Mouse (Mus musculus): ENCODE measurements around the gene Olfr31. TPM values are rescaled to one million over a fixed set of nuclear protein-coding genes. Genes with fewer than 3 reads are reported as not detected.

The Olfr31 gene
- polyA plus RNA-seq, 1 experiment from 2014 or later, result not detected

- 95% methylated on average over 14 of the region's 14 CpGs for WGBS
- no peak for ATAC-seq
Observed at GRCm38 (mm10) chr14:14347836-14348621, 25.4 kb downstream of the Olfr31 start.

DNA sequence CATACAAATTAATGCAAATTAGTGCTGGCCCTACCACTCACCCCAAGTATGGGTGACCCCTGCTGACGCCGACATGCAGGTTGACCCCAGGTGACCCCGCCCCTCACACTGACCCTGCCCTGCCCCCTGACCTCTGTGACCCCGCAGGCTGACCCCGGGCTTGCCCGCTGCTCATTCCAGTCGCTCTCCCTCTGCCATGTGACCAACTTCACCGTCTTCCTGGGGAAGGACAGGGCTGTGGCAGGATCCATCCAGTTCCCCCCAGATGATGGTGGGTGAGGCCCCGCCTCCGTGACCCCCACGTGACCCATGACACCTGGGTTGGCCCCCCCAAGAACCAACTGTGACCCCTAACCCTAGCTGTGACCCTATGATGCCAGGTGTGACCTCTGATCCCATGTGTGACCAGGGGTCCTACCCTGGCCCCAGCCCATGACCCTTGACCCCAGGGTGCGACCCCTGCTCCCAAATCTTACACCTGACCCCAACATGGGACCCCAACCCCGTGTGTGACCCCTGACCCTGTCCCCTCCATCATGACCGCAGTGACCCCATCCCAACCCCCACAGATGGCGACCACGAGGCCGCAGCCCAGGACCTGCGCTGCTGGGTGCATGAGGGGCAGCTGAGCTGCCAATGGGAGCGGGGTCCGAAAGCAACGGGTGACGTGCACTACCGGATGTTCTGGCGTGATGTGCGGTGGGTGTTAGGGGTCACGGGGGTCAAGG is 26.2 kb downstream of the Olfr31 start:
- Histone ChIP-seq H3K9ac (ENCODE audit: low read depth, low read length) (no peak overlapping the region), H3K9me3 (ENCODE audit: control insufficient read depth, low read length) (peaks cover 50% of the 10 kb centered on the region), H3K27me3 (replicated peaks; ENCODE audit: control insufficient read depth, insufficient read depth, low read length) (no peaks in the 10 kb centered on the region), H3K36me3 (ENCODE audit: control insufficient read depth, insufficient read depth, low read length) (peaks cover 17% of the 10 kb centered on the region; the same call in 1 of the 2 replicates), H3K27ac (ENCODE audit: low read length) (no peak overlapping the region), H3K4me1 (ENCODE audit: control insufficient read depth, insufficient read depth, low read length) (no peaks in the 10 kb centered on the region), H3K4me3 (ENCODE audit: low read length) (no peak overlapping the region), H3K4me2 (ENCODE audit: low read depth, low read length) (no peak overlapping the region)
- no peak for ATAC-seq
- 96% methylated on average over 26 of the region's 26 CpGs for WGBS

More at GRCm38 (mm10) chr14:14347836-14348621, 25.4 kb downstream of the Olfr31 start:
- peaks cover 50% of the 10 kb centered on the region for H3K9me3 ChIP-seq (ENCODE audit: control insufficient read depth, low read length)
- no peaks in the 10 kb centered on the region for H3K27me3 ChIP-seq (replicated peaks; ENCODE audit: control insufficient read depth, insufficient read depth, low read length)
- H3K27ac ChIP-seq (ENCODE audit: low read length), result no peak overlapping the region
- H3K9ac ChIP-seq (ENCODE audit: low read depth, low read length), result no peak overlapping the region
- no peak overlapping the region for H3K4me2 ChIP-seq (ENCODE audit: low read depth, low read length)
- no peak overlapping the region for H3K4me3 ChIP-seq (ENCODE audit: low read length)
- peaks cover 17% of the 10 kb centered on the region; the same call in 1 of the 2 replicates for H3K36me3 ChIP-seq (ENCODE audit: control insufficient read depth, insufficient read depth, low read length)
- no peaks in the 10 kb centered on the region for H3K4me1 ChIP-seq (ENCODE audit: control insufficient read depth, insufficient read depth, low read length)

DNA sequence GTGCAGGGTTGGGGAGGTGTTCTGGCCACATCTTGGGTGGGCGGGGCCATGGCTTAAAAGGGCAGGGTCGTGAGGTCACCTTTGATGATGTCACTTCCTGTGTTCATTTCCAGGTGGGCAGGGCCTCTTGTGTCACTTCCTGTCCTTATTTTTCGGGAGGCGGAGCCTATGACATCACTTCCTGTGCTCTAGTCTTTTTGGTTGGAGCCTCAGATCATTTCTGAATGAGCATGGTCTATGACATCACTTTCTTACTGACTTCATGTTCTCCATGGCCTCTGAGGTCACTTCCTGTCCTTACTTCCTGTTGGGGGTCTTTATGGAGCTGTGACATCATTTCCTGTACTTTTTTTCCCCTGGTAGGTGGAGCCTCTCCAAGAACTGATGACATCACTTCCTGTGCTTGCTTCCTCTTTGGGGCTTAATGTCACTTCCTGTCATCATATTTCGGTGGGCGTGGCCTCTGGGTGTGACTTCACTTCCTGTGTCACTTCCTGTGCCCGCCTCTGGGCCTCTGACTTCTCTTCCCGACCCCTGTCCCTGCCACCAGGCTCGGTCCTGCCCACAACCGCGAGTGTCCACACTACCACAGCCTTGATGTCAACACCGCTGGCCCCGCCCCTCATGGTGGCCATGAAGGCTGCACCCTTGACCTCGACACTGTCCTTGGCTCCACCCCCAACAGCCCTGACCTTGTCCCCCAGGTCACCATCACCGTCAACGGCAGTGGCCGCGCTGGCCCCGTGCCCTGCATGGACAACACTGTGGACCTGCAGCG is 27.0 kb downstream of the Olfr31 start:
- Histone ChIP-seq H3K27me3 (replicated peaks; ENCODE audit: control insufficient read depth, insufficient read depth, low read length) (no peaks in the 10 kb centered on the region), H3K9ac (ENCODE audit: low read depth, low read length) (no peak overlapping the region), H3K4me3 (ENCODE audit: low read length) (no peak overlapping the region), H3K4me1 (ENCODE audit: control insufficient read depth, insufficient read depth, low read length) (no peaks in the 10 kb centered on the region), H3K27ac (ENCODE audit: low read length) (no peak overlapping the region), H3K36me3 (ENCODE audit: control insufficient read depth, insufficient read depth, low read length) (peaks cover 17% of the 10 kb centered on the region; the same call in 1 of the 2 replicates), H3K4me2 (ENCODE audit: low read depth, low read length) (no peak overlapping the region), H3K9me3 (ENCODE audit: control insufficient read depth, low read length) (peaks cover 51% of the 10 kb centered on the region)
- ATAC-seq, result no peak
- 97% methylated on average over 20 of the region's 20 CpGs for WGBS

GRCm38 (mm10) chr14:14350263-14351147 is 27.9 kb downstream of the Olfr31 start:
- no peak overlapping the region for H3K4me2 ChIP-seq (ENCODE audit: low read depth, low read length)
- no peak overlapping the region for H3K27ac ChIP-seq (ENCODE audit: low read length)
- peaks cover 59% of the 10 kb centered on the region for H3K9me3 ChIP-seq (ENCODE audit: control insufficient read depth, low read length)
- no peak overlapping the region for H3K9ac ChIP-seq (ENCODE audit: low read depth, low read length)
- H3K4me3 ChIP-seq (ENCODE audit: low read length), result no peak overlapping the region
- H3K4me1 ChIP-seq (ENCODE audit: control insufficient read depth, insufficient read depth, low read length), result no peaks in the 10 kb centered on the region
- ATAC-seq, result no peak
- WGBS, result 95% methylated on average over 29 of the region's 29 CpGs
- H3K27me3 ChIP-seq (replicated peaks; ENCODE audit: control insufficient read depth, insufficient read depth, low read length), result no peaks in the 10 kb centered on the region
- peaks cover 17% of the 10 kb centered on the region; the same call in 1 of the 2 replicates for H3K36me3 ChIP-seq (ENCODE audit: control insufficient read depth, insufficient read depth, low read length)

DNA sequence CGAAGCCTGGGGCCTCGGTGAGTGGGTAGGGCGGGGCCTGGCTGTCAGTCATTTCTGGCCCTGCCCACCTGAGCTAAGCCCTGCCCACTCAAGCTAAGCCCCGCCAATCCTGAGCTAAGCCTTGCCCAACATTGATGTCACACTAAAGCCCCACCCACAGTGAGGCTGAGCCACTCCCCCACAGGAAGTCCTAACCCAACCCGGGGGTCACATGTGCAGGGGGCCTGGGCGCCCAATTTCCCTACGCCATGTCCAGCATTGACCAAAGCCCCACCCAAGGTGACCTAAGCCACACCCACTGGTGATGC is 28.5 kb downstream of the Olfr31 start:
- 98% methylated on average over 7 of the region's 7 CpGs for WGBS

GRCm38 (mm10) chr14:14351721-14352590 is 29.3 kb downstream of the Olfr31 start:
- H3K9me3 ChIP-seq (ENCODE audit: control insufficient read depth, low read length), result peaks cover 59% of the 10 kb centered on the region

More for the DNA sequence above, 28.5 kb downstream of the Olfr31 start:
- no peak overlapping the region for H3K27ac ChIP-seq (ENCODE audit: low read length)
- H3K4me2 ChIP-seq (ENCODE audit: low read depth, low read length), result no peak overlapping the region
- peaks cover 17% of the 10 kb centered on the region; the same call in 1 of the 2 replicates for H3K36me3 ChIP-seq (ENCODE audit: control insufficient read depth, insufficient read depth, low read length)
- H3K9ac ChIP-seq (ENCODE audit: low read depth, low read length), result no peak overlapping the region
- no peak for ATAC-seq
- H3K9me3 ChIP-seq (ENCODE audit: control insufficient read depth, low read length), result peaks cover 61% of the 10 kb centered on the region
- no peak overlapping the region for H3K4me3 ChIP-seq (ENCODE audit: low read length)
- no peaks in the 10 kb centered on the region for H3K27me3 ChIP-seq (replicated peaks; ENCODE audit: control insufficient read depth, insufficient read depth, low read length)
- H3K4me1 ChIP-seq (ENCODE audit: control insufficient read depth, insufficient read depth, low read length), result no peaks in the 10 kb centered on the region

DNA sequence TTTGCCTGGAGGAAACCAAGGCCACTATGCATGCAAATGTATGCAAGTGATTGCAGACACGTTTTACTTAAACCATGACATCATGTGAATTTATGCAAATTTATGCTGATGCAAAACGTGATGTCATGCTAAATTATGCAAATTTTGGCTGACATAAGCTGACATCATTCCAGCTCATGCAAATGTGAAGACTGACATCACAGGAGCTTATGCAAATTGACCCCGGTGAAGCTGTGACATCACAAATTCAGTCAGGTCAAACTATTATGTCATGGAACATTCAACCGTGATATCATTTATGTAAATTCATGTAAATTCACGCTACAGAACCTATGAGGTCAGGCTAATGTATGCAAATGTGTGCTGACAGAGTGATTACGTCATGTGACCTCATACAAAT is 30.0 kb downstream of the Olfr31 start:
- Histone ChIP-seq H3K4me3 (ENCODE audit: low read length) (no peak overlapping the region), H3K9me3 (ENCODE audit: control insufficient read depth, low read length) (peaks cover 57% of the 10 kb centered on the region), H3K36me3 (ENCODE audit: control insufficient read depth, insufficient read depth, low read length) (peaks cover 15% of the 10 kb centered on the region; the same call in 1 of the 2 replicates), H3K9ac (ENCODE audit: low read depth, low read length) (no peak overlapping the region), H3K27ac (ENCODE audit: low read length) (no peak overlapping the region), H3K4me2 (ENCODE audit: low read depth, low read length) (no peak overlapping the region), H3K27me3 (replicated peaks; ENCODE audit: control insufficient read depth, insufficient read depth, low read length) (no peaks in the 10 kb centered on the region), H3K4me1 (ENCODE audit: control insufficient read depth, insufficient read depth, low read length) (no peaks in the 10 kb centered on the region)
- WGBS, result 84% methylated on average over 6 of the region's 6 CpGs
- no peak for ATAC-seq

More at GRCm38 (mm10) chr14:14351721-14352590, 29.3 kb downstream of the Olfr31 start:
- no peaks in the 10 kb centered on the region for H3K27me3 ChIP-seq (replicated peaks; ENCODE audit: control insufficient read depth, insufficient read depth, low read length)
- no peak for ATAC-seq
- peaks cover 16% of the 10 kb centered on the region; the same call in 1 of the 2 replicates for H3K36me3 ChIP-seq (ENCODE audit: control insufficient read depth, insufficient read depth, low read length)
- H3K4me2 ChIP-seq (ENCODE audit: low read depth, low read length), result no peak overlapping the region
- 94% methylated on average over 9 of the region's 9 CpGs for WGBS
- H3K4me3 ChIP-seq (ENCODE audit: low read length), result no peak overlapping the region
- H3K4me1 ChIP-seq (ENCODE audit: control insufficient read depth, insufficient read depth, low read length), result no peaks in the 10 kb centered on the region
- H3K9ac ChIP-seq (ENCODE audit: low read depth, low read length), result no peak overlapping the region
- H3K27ac ChIP-seq (ENCODE audit: low read length), result no peak overlapping the region

Data from intestine, embryonic 16.5 days (tissue).